Mouse (Mus musculus) liver, adult 2 months (tissue): ENCODE results near the gene Cacna1c. TPM values are rescaled to one million over a fixed set of nuclear protein-coding genes. Genes with fewer than 3 reads are reported as not detected.
A peak's percentile ranks its signal among the peaks of the same experiment; 100 is the strongest.

Experiments
- DNase-seq: peaks from one replicate; pipeline ENCODE4 v3.0.0-alpha.2; 2011; ENCODE audit warnings: low read depth, low spot score; ENCODE audit errors: extremely low read depth
- H3K27ac ChIP-seq: fragments of 200-500 bp; replicated peaks from 2 replicates; pipeline ENCODE4 v1.5.1; 2012; ENCODE audit warnings: low read depth, mild to moderate bottlenecking, control low read depth, inconsistent platforms, low read length; ENCODE audit not compliant: insufficient read depth
- H3K27me3 ChIP-seq: fragments of 200-500 bp; 2 replicates; pipeline ENCODE4 v1.6.1; 2012; ENCODE audit warnings: mild to moderate bottlenecking, moderate library complexity, low read length, inconsistent platforms; ENCODE audit not compliant: control insufficient read depth, insufficient read depth
- H3K36me3 ChIP-seq: fragments of 200-500 bp; 2 replicates; pipeline ENCODE4 v1.6.1; 2012; ENCODE audit warnings: low read length, inconsistent platforms; ENCODE audit not compliant: control insufficient read depth, insufficient read depth
- H3K4me1 ChIP-seq: fragments of 200-500 bp; 2 replicates; pipeline ENCODE4 v1.6.1; 2011; ENCODE audit warnings: low read length; ENCODE audit not compliant: control insufficient read depth, insufficient read depth
- H3K4me3 ChIP-seq: fragments of 200-500 bp; 2 replicates; pipeline ENCODE4 v1.5.1; 2011; ENCODE audit warnings: low read depth, mild to moderate bottlenecking, control low read depth, low read length, moderate library complexity; ENCODE audit not compliant: insufficient read depth
- H3K79me2 ChIP-seq: fragments of 200-500 bp; 2 replicates; pipeline ENCODE4 v1.6.1; 2012; ENCODE audit warnings: inconsistent platforms, mild to moderate bottlenecking, low read length, moderate library complexity; ENCODE audit not compliant: control insufficient read depth, insufficient read depth
- H3K9ac ChIP-seq: fragments of 200-500 bp; 2 replicates; pipeline ENCODE4 v1.6.1; 2012; ENCODE audit warnings: low read depth, mild to moderate bottlenecking, control low read depth, inconsistent platforms, low read length
- CTCF ChIP-seq: fragments of 200-500 bp; IDR thresholded peaks from 2 replicates; pipeline ENCODE4 v1.5.1; 2011; ENCODE audit warnings: low read depth, low read length, control low read depth
- POLR2A ChIP-seq: fragments of 200-500 bp; IDR thresholded peaks from 2 replicates; pipeline ENCODE4 v1.6.1; 2011; ENCODE audit warnings: low read length, control low read depth; ENCODE audit not compliant: insufficient read depth; ENCODE audit errors: extremely low read depth
- WGBS: fragments of 180-500 bp; shearing (Covaris S2); methylation state at CpG from one replicate; pipeline ENCODE4 v1.1.7; 2018; 5-methylcytosine and 5-hydroxymethylcytosine counted together
- polyA plus RNA-seq: library from polyadenylated mRNA; depleted of rRNA; stranded (reverse); fragments of >200 nt; gene quantifications from 2 replicates; pipeline ENCODE4 v1.2.3, GENCODE M21; 2012
- total RNA-seq: library from RNA; depleted of rRNA; stranded (reverse); fragments of >200 nt; gene quantifications from 2 replicates; pipeline ENCODE4 v1.2.3, GENCODE M21; 2014

The Cacna1c gene
- total and polyA plus RNA-seq, 2 experiments: 0.09 to 0.18 TPM

GRCm38 (mm10) chr6:119083559-119083958, 112.7 kb downstream of the Cacna1c start:
- H3K4me3 ChIP-seq: no peak overlapping the region
- H3K9ac ChIP-seq: no peak overlapping the region
- H3K79me2 ChIP-seq: no peaks in the 10 kb centered on the region
- H3K4me1 ChIP-seq: no peaks in the 10 kb centered on the region
- H3K36me3 ChIP-seq: no peaks in the 10 kb centered on the region
- DNase-seq: no peak
- H3K27ac ChIP-seq: no peak overlapping the region
- WGBS: 75% methylated on average over 7 of the region's 7 CpGs
- no peaks in the 10 kb centered on the region for H3K27me3 ChIP-seq
- TF ChIP-seq CTCF: no peak
- TF ChIP-seq POLR2A: no peak

- H3K36me3 ChIP-seq: no peaks in the 10 kb centered on the region
- H3K79me2 ChIP-seq: no peaks in the 10 kb centered on the region
- no peak overlapping the region for H3K4me3 ChIP-seq
- H3K9ac ChIP-seq: no peak overlapping the region
- TF ChIP-seq POLR2A (no peak), CTCF (no peak)
- no peak overlapping the region for H3K27ac ChIP-seq
- WGBS: 29% methylated on average over 8 of the region's 8 CpGs
- no peaks in the 10 kb centered on the region for H3K4me1 ChIP-seq
- DNase-seq: peak; percentile 28
- H3K27me3 ChIP-seq: no peaks in the 10 kb centered on the region
These were observed 113.6 kb downstream of the Cacna1c start for GRCm38 (mm10) chr6:119082662-119083061.

GRCm38 (mm10) chr6:119081650-119082049, 114.6 kb downstream of the Cacna1c start:
- Histone ChIP-seq H3K27me3 (no peaks in the 10 kb centered on the region), H3K4me1 (no peaks in the 10 kb centered on the region), H3K4me3 (no peak overlapping the region), H3K9ac (no peak overlapping the region), H3K27ac (no peak overlapping the region), H3K36me3 (no peaks in the 10 kb centered on the region), H3K79me2 (no peaks in the 10 kb centered on the region)
- WGBS: 95% methylated on average over 12 of the region's 12 CpGs
- no peak for DNase-seq
- no peak for TF ChIP-seq CTCF
- TF ChIP-seq POLR2A: no peak

GRCm38 (mm10) chr6:119079626-119080025, 116.6 kb downstream of the Cacna1c start:
- TF ChIP-seq POLR2A: no peak
- TF ChIP-seq CTCF: no peak
- no peak for DNase-seq
- 94% methylated on average over 8 of the region's 8 CpGs for WGBS

GRCm38 (mm10) chr6:119078912-119079311, 117.3 kb downstream of the Cacna1c start:
- no peak overlapping the region for H3K27ac ChIP-seq
- no peaks in the 10 kb centered on the region for H3K36me3 ChIP-seq
- no peak overlapping the region for H3K9ac ChIP-seq
- H3K79me2 ChIP-seq: no peaks in the 10 kb centered on the region
- no peak for DNase-seq
- TF ChIP-seq CTCF: no peak
- TF ChIP-seq POLR2A: no peak
- H3K4me3 ChIP-seq: no peak overlapping the region
- no peaks in the 10 kb centered on the region for H3K27me3 ChIP-seq
- WGBS: 74% methylated on average over 9 of the region's 9 CpGs
- H3K4me1 ChIP-seq: no peaks in the 10 kb centered on the region

More at GRCm38 (mm10) chr6:119079626-119080025, 116.6 kb downstream of the Cacna1c start:
- no peaks in the 10 kb centered on the region for H3K27me3 ChIP-seq
- H3K9ac ChIP-seq: no peak overlapping the region
- no peaks in the 10 kb centered on the region for H3K4me1 ChIP-seq
- no peak overlapping the region for H3K27ac ChIP-seq
- no peaks in the 10 kb centered on the region for H3K36me3 ChIP-seq
- no peak overlapping the region for H3K4me3 ChIP-seq
- H3K79me2 ChIP-seq: no peaks in the 10 kb centered on the region

GRCm38 (mm10) chr6:119077231-119077630, 119.0 kb downstream of the Cacna1c start:
- Histone ChIP-seq H3K27me3 (no peaks in the 10 kb centered on the region), H3K36me3 (no peaks in the 10 kb centered on the region), H3K4me3 (no peak overlapping the region), H3K27ac (no peak overlapping the region), H3K9ac (no peak overlapping the region), H3K4me1 (no peaks in the 10 kb centered on the region), H3K79me2 (no peaks in the 10 kb centered on the region)
- TF ChIP-seq CTCF (no peak), POLR2A (no peak)
- WGBS: 92% methylated on average over 6 of the region's 6 CpGs
- no peak for DNase-seq
